Mouse (Mus musculus) lung, embryonic 15.5 days (tissue): ENCODE data around the gene Cdyl. TPM values are rescaled to one million over a fixed set of nuclear protein-coding genes. Genes with fewer than 3 reads are reported as not detected.
"Not testable (repeated sequence)": the region's sequence is repeated elsewhere in the genome, so short reads cannot be mapped to it uniquely, and the experiment has no call there.

Source experiments
- ATAC-seq: fragments of 200-750 bp; cut with Nextera tagmentation; 2 replicates; pipeline ENCODE4 v1.8.0; 2017; ENCODE audit warnings: moderate number of reproducible peaks, borderline replicate concordance; ENCODE audit not compliant: low FRiP score, low TSS enrichment; ENCODE audit errors: extremely low read depth
- H3K27ac ChIP-seq: fragments of 300-500 bp; sonication (generic); 2 replicates; pipeline ENCODE4 v1.5.1; 2015; ENCODE audit warnings: moderate library complexity, mild to moderate bottlenecking, inconsistent platforms
- H3K27me3 ChIP-seq: fragments of 300-500 bp; sonication (generic); 2 replicates; pipeline ENCODE4 v1.6.1; 2015; ENCODE audit warnings: inconsistent platforms
- H3K36me3 ChIP-seq: fragments of 300-500 bp; sonication (generic); 2 replicates; pipeline ENCODE4 v1.6.1; 2015; ENCODE audit warnings: inconsistent platforms
- H3K4me1 ChIP-seq: fragments of 300-500 bp; sonication (generic); 2 replicates; pipeline ENCODE4 v1.6.1; 2015; ENCODE audit warnings: inconsistent platforms
- H3K4me2 ChIP-seq: fragments of 300-500 bp; sonication (generic); 2 replicates; pipeline ENCODE4 v1.6.1; 2015; ENCODE audit warnings: inconsistent platforms, mild to moderate bottlenecking, moderate library complexity
- H3K4me3 ChIP-seq: fragments of 300-500 bp; sonication (generic); 2 replicates; pipeline ENCODE4 v1.5.1; 2015; ENCODE audit warnings: mild to moderate bottlenecking, inconsistent platforms
- H3K9ac ChIP-seq: fragments of 300-500 bp; sonication (generic); 2 replicates; pipeline ENCODE4 v1.6.1; 2015; ENCODE audit warnings: inconsistent platforms
- H3K9me3 ChIP-seq: fragments of 300-500 bp; sonication (generic); 2 replicates; pipeline ENCODE4 v1.6.1; 2016; ENCODE audit warnings: inconsistent platforms
- WGBS: fragments of 180-500 bp; shearing (Covaris S2); methylation state at CpG from one replicate; pipeline ENCODE4 v1.1.7; 2015; 5-methylcytosine and 5-hydroxymethylcytosine counted together
- polyA plus RNA-seq: library from polyadenylated mRNA; unstranded; fragments of >200 nt; fragmentation: Nextera tagmentation; extraction: Ambion mirVana; gene quantifications from 2 replicates; pipeline ENCODE4 v1.2.1, GENCODE M21; 2015

Gene Cdyl
- polyA plus RNA-seq, 1 experiment from 2014 or later = 15.7 TPM

DNA sequence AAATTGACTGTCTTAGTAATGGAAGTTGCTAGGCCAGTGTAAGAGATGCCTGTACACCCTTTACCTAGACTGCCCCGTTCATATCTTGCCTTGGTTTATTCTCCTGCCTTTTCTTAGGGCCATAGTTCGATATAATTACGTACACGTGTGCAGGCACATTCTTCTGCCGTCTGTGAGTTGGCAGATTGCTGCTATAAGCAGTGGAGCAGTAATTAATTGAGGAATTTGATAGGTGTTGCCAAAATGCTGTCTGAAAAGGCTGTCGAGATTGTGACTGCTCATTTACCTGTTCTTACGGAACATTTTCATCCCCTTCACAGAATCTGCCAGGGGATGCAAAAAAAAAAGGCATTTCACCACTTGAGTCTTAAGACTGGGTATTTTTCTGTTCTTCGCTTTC is 163.2 kb downstream of the Cdyl start:
- H3K4me1 ChIP-seq = no peaks in the 10 kb centered on the region
- no peak overlapping the region for H3K9ac ChIP-seq
- no peak overlapping the region for H3K4me2 ChIP-seq
- H3K27me3 ChIP-seq = no peaks in the 10 kb centered on the region
- no peak overlapping the region for H3K4me3 ChIP-seq
- ATAC-seq = no peak
- no peaks in the 10 kb centered on the region for H3K9me3 ChIP-seq
- no peak overlapping the region for H3K27ac ChIP-seq
- 71% methylated on average over 8 of the region's 8 CpGs for WGBS
- peaks cover 22% of the 10 kb centered on the region for H3K36me3 ChIP-seq

DNA sequence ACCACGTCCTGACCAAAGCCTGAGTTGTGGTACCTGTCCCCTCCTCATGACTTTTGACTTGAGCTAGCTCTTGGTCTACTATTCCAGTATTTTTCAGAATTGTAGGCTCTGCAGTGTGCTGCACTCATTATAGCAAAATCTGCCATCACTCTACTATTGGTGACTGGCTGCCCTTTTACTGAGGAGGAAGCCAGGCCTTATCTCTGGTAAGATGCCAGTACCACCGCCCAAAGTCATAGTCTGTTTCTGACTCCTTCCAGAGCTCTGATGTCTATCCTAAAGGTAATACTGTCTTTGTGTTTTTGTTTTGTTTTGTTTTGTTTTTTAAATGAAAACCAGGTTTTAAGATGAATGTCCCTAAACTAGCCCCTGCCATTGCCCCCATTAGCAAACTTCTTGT is 166.0 kb downstream of the Cdyl start:
- Histone ChIP-seq H3K9ac (no peak overlapping the region), H3K4me3 (no peak overlapping the region), H3K27ac (no peak overlapping the region), H3K36me3 (peaks cover 8% of the 10 kb centered on the region), H3K27me3 (no peaks in the 10 kb centered on the region), H3K9me3 (no peaks in the 10 kb centered on the region), H3K4me2 (no peak overlapping the region), H3K4me1 (no peaks in the 10 kb centered on the region)
- 81% methylated on average over 2 of the region's 2 CpGs for WGBS
- ATAC-seq = no peak

DNA sequence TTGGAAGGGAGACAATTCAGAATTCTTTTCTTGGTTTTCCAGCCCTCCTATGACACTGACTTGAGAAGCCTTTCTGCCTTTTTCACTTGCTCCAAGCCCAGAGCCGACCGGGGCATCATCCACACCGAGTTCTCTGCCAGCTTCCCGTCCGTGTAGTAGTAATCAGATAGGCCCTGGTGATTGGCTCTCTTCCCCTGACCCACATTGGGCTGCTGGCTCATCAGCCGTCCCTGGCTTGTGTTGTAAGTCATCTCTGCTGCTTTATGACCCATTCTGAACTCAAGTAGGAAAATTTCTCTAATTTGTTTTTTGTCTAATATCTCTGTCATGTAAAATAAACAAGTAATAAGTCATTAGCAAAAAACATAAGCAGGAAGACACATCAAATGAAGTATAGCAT is 173.0 kb downstream of the Cdyl start:
- H3K4me1 ChIP-seq = peaks cover 22% of the 10 kb centered on the region
- H3K4me2 ChIP-seq = no peak overlapping the region
- H3K27me3 ChIP-seq = no peaks in the 10 kb centered on the region
- 30% methylated on average over 6 of the region's 6 CpGs for WGBS
- ATAC-seq = no peak
- H3K9me3 ChIP-seq = no peaks in the 10 kb centered on the region
- H3K4me3 ChIP-seq = no peak overlapping the region
- peaks cover 3% of the 10 kb centered on the region; the same call in 1 of the 2 replicates for H3K36me3 ChIP-seq
- H3K27ac ChIP-seq = no peak overlapping the region
- no peak overlapping the region for H3K9ac ChIP-seq

DNA sequence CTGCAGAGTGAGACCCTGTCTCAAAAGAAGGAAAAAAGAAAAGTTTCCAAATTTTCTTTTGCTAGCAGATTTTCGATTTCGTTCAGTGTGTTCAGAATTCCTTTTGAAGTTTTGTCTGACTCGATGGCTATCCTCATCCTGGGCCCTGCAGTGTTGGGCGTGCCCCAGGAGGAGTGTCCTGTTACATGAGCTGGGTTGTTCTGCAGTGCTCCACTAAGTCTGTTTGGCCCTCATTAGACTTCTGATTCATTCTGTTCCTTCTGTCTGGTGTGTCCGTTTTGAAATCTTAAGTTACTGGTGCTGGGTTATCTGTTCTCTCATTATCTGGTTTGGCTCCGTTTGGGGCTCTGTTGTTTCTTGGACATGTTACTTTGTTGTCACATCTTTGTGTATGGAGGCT is 174.3 kb downstream of the Cdyl start:
- peaks cover 3% of the 10 kb centered on the region; the same call in 1 of the 2 replicates for H3K36me3 ChIP-seq
- H3K9me3 ChIP-seq = no peaks in the 10 kb centered on the region
- 27% methylated on average over 6 of the region's 6 CpGs for WGBS
- no peak for ATAC-seq
- no peak overlapping the region for H3K27ac ChIP-seq
- no peak overlapping the region for H3K9ac ChIP-seq
- no peak overlapping the region for H3K4me3 ChIP-seq
- H3K27me3 ChIP-seq = no peaks in the 10 kb centered on the region
- peaks cover 22% of the 10 kb centered on the region for H3K4me1 ChIP-seq
- no peak overlapping the region for H3K4me2 ChIP-seq

DNA sequence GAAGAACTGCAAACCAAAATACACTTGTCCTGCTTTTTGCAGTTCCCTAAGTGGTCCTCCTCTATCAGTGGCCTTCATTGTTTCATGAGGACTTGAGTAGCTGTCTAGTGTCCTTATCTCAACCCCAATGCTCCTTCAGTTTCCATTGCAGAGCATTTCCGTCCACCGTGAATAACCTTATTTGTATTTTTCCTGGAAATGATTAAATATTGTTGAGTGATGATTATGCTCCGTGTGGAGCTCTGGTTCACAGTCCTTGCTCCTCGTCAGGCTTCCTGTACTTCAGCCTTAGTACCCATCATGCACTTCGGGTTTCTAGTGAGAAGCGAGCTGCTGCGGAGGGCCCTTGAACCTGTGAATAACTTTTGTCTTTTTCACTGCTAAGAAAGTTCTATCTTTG is 176.0 kb downstream of the Cdyl start:
- Histone ChIP-seq H3K36me3 (peaks cover 3% of the 10 kb centered on the region; the same call in 1 of the 2 replicates), H3K9ac (no peak overlapping the region), H3K4me3 (no peak overlapping the region), H3K4me1 (peaks cover 22% of the 10 kb centered on the region), H3K27me3 (no peaks in the 10 kb centered on the region), H3K4me2 (no peak overlapping the region), H3K9me3 (no peaks in the 10 kb centered on the region), H3K27ac (peak overlapping the region; percentile 61; the same call in 1 of the 2 replicates)
- no peak; the same call in 1 of the 2 replicates for ATAC-seq
- 59% methylated on average over 7 of the region's 7 CpGs for WGBS

DNA sequence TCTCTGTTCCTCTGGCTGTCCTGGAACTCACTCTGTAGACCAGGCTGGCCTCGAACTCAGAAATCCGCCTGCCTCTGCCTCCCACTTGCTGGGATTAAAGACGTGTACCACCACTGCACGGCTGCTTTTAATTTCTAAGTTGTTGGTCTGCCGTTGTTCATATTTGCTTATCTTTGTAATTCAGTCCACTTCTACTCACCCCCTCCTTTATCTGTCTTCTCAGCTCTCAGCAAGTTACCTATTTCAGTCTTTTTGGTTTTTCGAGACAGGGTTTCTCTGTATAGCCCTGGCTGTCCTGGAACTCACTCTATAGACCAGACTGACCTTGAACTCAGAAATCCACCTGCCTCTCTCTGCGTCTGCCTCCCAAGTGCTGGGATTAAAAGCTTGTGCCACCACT is 176.9 kb downstream of the Cdyl start:
- H3K9ac ChIP-seq, ATAC-seq, H3K4me3 ChIP-seq, H3K36me3 ChIP-seq, H3K9me3 ChIP-seq, H3K27me3 ChIP-seq, H3K4me2 ChIP-seq: not testable (repeated sequence)
- Histone ChIP-seq H3K27ac (peak overlapping the region; percentile 61), H3K4me1 (peaks cover 22% of the 10 kb centered on the region)
- 84% methylated on average over 7 of the region's 7 CpGs for WGBS

DNA sequence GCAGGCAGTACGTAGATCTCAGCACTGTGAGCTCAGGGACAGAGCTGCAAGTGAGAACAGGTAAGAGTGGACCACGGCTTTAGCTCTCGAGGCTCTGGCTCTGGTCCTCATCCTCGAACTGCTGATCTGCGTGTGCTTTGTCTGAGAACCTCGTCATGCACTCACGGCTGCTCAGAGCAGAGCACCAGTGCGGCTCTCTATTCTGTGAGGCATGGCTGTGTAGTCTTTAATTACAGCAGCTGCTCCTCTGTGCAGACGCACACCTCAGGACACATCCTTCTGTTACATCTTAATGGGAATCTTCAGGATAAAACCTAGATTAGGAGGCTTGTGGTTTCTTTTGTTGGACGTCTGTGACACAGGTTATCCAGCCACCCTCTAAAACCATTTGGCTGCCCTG is 180.5 kb downstream of the Cdyl start:
- no peak for ATAC-seq
- Histone ChIP-seq H3K9me3 (no peaks in the 10 kb centered on the region), H3K4me1 (peaks cover 7% of the 10 kb centered on the region), H3K27ac (no peak overlapping the region), H3K36me3 (peaks cover 3% of the 10 kb centered on the region; the same call in 1 of the 2 replicates), H3K4me3 (no peak overlapping the region), H3K4me2 (no peak overlapping the region), H3K27me3 (no peaks in the 10 kb centered on the region), H3K9ac (no peak overlapping the region)
- WGBS = 87% methylated on average over 10 of the region's 10 CpGs

DNA sequence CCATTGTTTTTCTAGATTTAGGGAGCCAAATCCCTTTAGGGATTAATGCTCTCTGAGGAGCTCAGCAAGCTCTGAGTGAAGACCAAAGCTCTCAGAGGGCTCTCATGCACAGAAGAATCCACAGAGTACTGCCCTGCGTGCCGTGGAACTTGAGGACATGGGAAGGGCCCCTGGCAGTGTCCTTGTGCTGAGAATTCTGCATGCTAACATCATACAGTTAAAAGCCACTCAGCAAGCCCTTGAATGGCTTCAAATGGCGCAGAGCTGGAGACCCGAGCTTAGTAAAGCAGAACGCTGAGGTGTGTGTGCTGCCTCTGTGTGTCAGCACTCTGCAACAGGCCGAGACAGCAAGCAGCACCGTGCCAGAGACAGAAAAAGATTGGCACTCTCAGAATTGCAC is 183.8 kb downstream of the Cdyl start:
- Histone ChIP-seq H3K4me1 (peaks cover 4% of the 10 kb centered on the region), H3K9ac (no peak overlapping the region), H3K27ac (peak overlapping the region; percentile 25; the same call in 1 of the 2 replicates), H3K27me3 (no peaks in the 10 kb centered on the region), H3K4me2 (no peak overlapping the region), H3K36me3 (no peaks in the 10 kb centered on the region), H3K9me3 (no peaks in the 10 kb centered on the region), H3K4me3 (no peak overlapping the region)
- ATAC-seq = peak; percentile 52; the same call in 1 of the 2 replicates
- 73% methylated on average over 7 of the region's 7 CpGs for WGBS

DNA sequence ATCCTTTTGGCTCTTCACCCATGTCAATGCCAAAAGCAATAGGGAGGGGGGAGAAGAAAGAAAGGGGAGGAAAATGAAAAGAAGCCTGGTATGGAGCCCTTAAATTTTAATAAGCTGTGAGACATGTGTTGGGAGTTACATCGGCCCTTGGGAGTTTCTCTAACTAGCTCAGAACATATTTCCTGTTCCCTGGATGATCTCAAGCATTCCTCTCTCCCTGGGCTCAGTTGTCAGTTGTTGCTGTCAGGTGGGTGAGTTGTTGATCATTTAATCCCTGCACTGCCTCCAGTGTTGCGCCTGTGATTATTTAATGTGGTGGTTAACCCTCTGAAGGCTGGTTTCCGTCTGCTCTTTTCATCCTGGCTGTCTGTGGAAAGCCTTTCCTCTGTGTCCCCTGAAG is 185.7 kb downstream of the Cdyl start:
- Histone ChIP-seq H3K9ac (no peak overlapping the region), H3K4me1 (peaks cover 8% of the 10 kb centered on the region), H3K36me3 (no peaks in the 10 kb centered on the region), H3K27me3 (no peaks in the 10 kb centered on the region), H3K9me3 (no peaks in the 10 kb centered on the region), H3K27ac (no peak overlapping the region), H3K4me2 (no peak overlapping the region), H3K4me3 (no peak overlapping the region)
- no peak for ATAC-seq
- 51% methylated on average over 3 of the region's 3 CpGs for WGBS

DNA sequence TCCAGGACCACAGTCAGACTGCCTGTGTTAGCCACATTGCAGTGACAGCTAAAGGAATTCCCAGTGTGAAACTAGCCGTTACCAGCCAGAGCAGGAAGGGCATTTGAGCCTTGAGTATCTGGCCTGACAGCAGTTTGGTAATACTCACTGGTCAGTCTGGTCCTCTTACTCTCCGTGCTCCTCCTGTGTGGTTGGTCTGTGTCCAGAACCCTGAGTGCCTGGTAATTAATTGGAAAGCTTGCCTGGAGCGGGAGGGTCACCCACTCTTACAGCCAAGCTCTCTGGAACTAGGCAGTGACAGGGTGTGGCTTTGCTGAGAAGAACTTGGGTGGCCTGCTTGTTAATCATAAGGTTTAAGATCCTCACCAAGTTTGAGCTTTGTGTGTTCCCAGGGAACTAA is 189.1 kb downstream of the Cdyl start:
- 50% methylated on average over 3 of the region's 3 CpGs for WGBS

DNA sequence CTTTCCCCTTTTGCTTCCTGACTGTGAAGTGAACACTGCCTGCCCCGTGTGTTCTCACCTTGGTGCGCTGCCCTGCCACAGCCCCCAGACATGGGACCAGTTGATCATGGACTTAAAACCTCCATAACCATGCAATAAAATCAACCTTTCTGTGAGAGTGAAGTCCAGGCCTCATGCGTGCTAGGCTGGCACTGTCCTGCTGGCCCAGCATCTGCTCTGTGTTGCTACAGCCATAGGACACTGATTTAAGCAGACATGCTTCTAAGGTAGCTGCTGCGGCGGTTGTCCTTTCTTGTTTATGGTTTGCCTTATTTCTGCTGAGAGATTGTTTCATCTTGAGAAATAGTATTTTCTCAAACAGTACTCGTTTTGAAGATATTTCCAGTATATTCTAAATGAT is 191.9 kb downstream of the Cdyl start:
- Histone ChIP-seq H3K27ac (no peak overlapping the region), H3K9ac (no peak overlapping the region), H3K4me1 (peaks cover 8% of the 10 kb centered on the region), H3K36me3 (no peaks in the 10 kb centered on the region), H3K4me3 (no peak overlapping the region), H3K9me3 (no peaks in the 10 kb centered on the region), H3K4me2 (no peak overlapping the region), H3K27me3 (no peaks in the 10 kb centered on the region)
- 92% methylated on average over 6 of the region's 6 CpGs for WGBS
- ATAC-seq = no peak

More for the DNA sequence above, 189.1 kb downstream of the Cdyl start:
- Histone ChIP-seq H3K4me3 (no peak overlapping the region), H3K27me3 (no peaks in the 10 kb centered on the region), H3K4me1 (peaks cover 8% of the 10 kb centered on the region), H3K9ac (no peak overlapping the region), H3K36me3 (no peaks in the 10 kb centered on the region), H3K27ac (no peak overlapping the region), H3K9me3 (no peaks in the 10 kb centered on the region), H3K4me2 (no peak overlapping the region)
- ATAC-seq = peak; percentile 59; the same call in 1 of the 2 replicates

DNA sequence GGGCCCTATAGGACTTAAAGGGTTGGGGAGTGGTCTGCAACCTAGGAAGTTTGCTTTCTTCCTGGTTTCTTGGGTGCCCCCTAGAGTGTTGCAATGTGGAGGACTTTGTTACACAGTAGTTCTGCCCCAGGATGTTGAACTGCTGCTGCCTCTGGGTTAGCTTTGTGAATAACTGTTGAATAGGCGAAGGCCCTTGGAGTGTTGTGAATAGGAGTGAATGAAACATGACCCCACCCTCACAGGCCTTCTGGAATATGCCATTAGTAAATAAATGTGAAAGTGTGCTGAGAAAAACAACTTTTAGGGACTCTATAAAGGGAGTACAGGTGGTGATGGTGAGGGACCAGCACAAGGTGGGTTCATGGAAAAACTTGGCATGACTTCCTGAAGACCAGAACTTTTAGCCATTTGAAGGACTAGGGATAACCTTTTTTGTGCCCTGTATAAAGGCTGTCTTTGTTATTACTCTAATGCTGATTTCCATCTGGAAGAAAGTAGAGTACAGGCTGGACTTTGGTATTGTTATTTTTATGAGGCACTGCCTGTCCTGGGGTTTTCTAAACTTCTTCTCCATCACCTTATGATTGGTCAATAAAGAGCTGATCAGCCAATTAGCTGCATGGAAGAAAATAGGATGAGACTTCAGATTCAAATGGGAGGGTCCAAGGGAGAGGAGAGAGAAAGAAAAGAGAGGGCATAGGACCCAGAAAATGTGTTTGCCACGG is 193.4 kb downstream of the Cdyl start:
- Histone ChIP-seq H3K4me1 (peaks cover 7% of the 10 kb centered on the region), H3K36me3 (no peaks in the 10 kb centered on the region), H3K27me3 (no peaks in the 10 kb centered on the region), H3K4me3 (no peak overlapping the region), H3K4me2 (no peak overlapping the region), H3K9me3 (no peaks in the 10 kb centered on the region), H3K9ac (no peak overlapping the region), H3K27ac (no peak overlapping the region)
- 91% methylated on average over 2 of the region's 2 CpGs for WGBS
- no peak for ATAC-seq
